Mouse (Mus musculus): Measurements from ENCODE around the gene Ear2. TPM values are rescaled to one million over a fixed set of nuclear protein-coding genes. Genes with fewer than 3 reads are reported as not detected.
"Not testable (repeated sequence)": the region's sequence is repeated elsewhere in the genome, so short reads cannot be mapped to it uniquely, and the experiment has no call there.

Ear2 gene
- not detected in 2 replicates for polyA plus RNA-seq (2016; fragmentation: Nextera tagmentation; extraction: Ambion mirVana)

- not testable (repeated sequence) for H3K4me1 ChIP-seq; H3K36me3 ChIP-seq (replicated peaks); H3K4me3 ChIP-seq; H3K27ac ChIP-seq; DNase-seq (ENCODE audit: extremely low spot score, low spot score); H3K9me3 ChIP-seq; H3K27me3 ChIP-seq (ENCODE audit: poor library complexity, severe bottlenecking)
- WGBS, result 86% methylated on average over 2 of the region's 2 CpGs
Measured at GRCm38 (mm10) chr14:44102354-44102753, at the start of gene Ear2. Gene Ear2 (plus strand): TSS chr14:44102654.

- not testable (repeated sequence) for H3K27me3 ChIP-seq (ENCODE audit: poor library complexity, severe bottlenecking); H3K27ac ChIP-seq; H3K9me3 ChIP-seq; H3K4me1 ChIP-seq; H3K4me3 ChIP-seq; H3K36me3 ChIP-seq (replicated peaks)
- WGBS, result 91% methylated on average over 1 of the region's 1 CpGs
- peak; percentile 19 for DNase-seq (ENCODE audit: extremely low spot score, low spot score)
Measured at GRCm38 (mm10) chr14:44067879-44068278, 34.6 kb upstream of the Ear2 start.

- WGBS, result 74% methylated on average over 1 of the region's 3 CpGs
- not testable (repeated sequence) for H3K27ac ChIP-seq; H3K27me3 ChIP-seq (ENCODE audit: poor library complexity, severe bottlenecking); H3K9me3 ChIP-seq; H3K4me3 ChIP-seq; DNase-seq (ENCODE audit: extremely low spot score, low spot score); H3K4me1 ChIP-seq; H3K36me3 ChIP-seq (replicated peaks)
Measured at GRCm38 (mm10) chr14:44070595-44070994, 31.9 kb upstream of the Ear2 start.

- not testable (repeated sequence) for H3K27me3 ChIP-seq (ENCODE audit: poor library complexity, severe bottlenecking); H3K4me3 ChIP-seq; H3K36me3 ChIP-seq (replicated peaks); H3K9me3 ChIP-seq; H3K27ac ChIP-seq; H3K4me1 ChIP-seq; DNase-seq (ENCODE audit: extremely low spot score, low spot score)
- 79% methylated on average over 5 of the region's 5 CpGs for WGBS
Measured at GRCm38 (mm10) chr14:44077785-44078341, 24.6 kb upstream of the Ear2 start.

- DNase-seq (ENCODE audit: extremely low spot score, low spot score); H3K4me3 ChIP-seq; H3K9me3 ChIP-seq; H3K27ac ChIP-seq; H3K27me3 ChIP-seq (ENCODE audit: poor library complexity, severe bottlenecking); H3K4me1 ChIP-seq; H3K36me3 ChIP-seq (replicated peaks): not testable (repeated sequence)
- WGBS, result 100% methylated on average over 1 of the region's 1 CpGs
Measured at GRCm38 (mm10) chr14:44086588-44086987, 15.9 kb upstream of the Ear2 start.

GRCm38 (mm10) chr14:44087535-44087934 is 14.9 kb upstream of the Ear2 start:
- not testable (repeated sequence) for H3K27me3 ChIP-seq (ENCODE audit: poor library complexity, severe bottlenecking); H3K36me3 ChIP-seq (replicated peaks); H3K4me3 ChIP-seq; H3K27ac ChIP-seq; H3K9me3 ChIP-seq; DNase-seq (ENCODE audit: extremely low spot score, low spot score); H3K4me1 ChIP-seq
- WGBS, result 80% methylated on average over 2 of the region's 2 CpGs

- 48% methylated on average over 1 of the region's 1 CpGs for WGBS
Measured at GRCm38 (mm10) chr14:44091524-44091923, 10.9 kb upstream of the Ear2 start.

GRCm38 (mm10) chr14:44094445-44094844 is 8.0 kb upstream of the Ear2 start:
- not testable (repeated sequence) for H3K9me3 ChIP-seq; H3K27ac ChIP-seq; DNase-seq (ENCODE audit: extremely low spot score, low spot score); H3K27me3 ChIP-seq (ENCODE audit: poor library complexity, severe bottlenecking); H3K36me3 ChIP-seq (replicated peaks); H3K4me1 ChIP-seq; H3K4me3 ChIP-seq
- WGBS, result 82% methylated on average over 5 of the region's 5 CpGs

More at GRCm38 (mm10) chr14:44091524-44091923, 10.9 kb upstream of the Ear2 start:
- not testable (repeated sequence) for H3K36me3 ChIP-seq (replicated peaks); H3K27ac ChIP-seq; H3K4me3 ChIP-seq; H3K27me3 ChIP-seq (ENCODE audit: poor library complexity, severe bottlenecking); H3K4me1 ChIP-seq; DNase-seq (ENCODE audit: extremely low spot score, low spot score); H3K9me3 ChIP-seq

- not testable (repeated sequence) for H3K4me1 ChIP-seq; DNase-seq (ENCODE audit: extremely low spot score, low spot score); H3K9me3 ChIP-seq; H3K36me3 ChIP-seq (replicated peaks); H3K27me3 ChIP-seq (ENCODE audit: poor library complexity, severe bottlenecking); H3K4me3 ChIP-seq; H3K27ac ChIP-seq
- no CpG with 5 or more reads among the region's 1 CpGs for WGBS
Measured at GRCm38 (mm10) chr14:44100030-44100429, 2.4 kb upstream of the Ear2 start.

GRCm38 (mm10) chr14:44110981-44111380 is 8.5 kb downstream of the Ear2 start:
- Histone ChIP-seq H3K4me3 (no peak overlapping the region), H3K9me3 (no peaks in the 10 kb centered on the region), H3K27ac (no peak overlapping the region), H3K36me3 (replicated peaks) (no peaks in the 10 kb centered on the region), H3K4me1 (no peaks in the 10 kb centered on the region), H3K27me3 (ENCODE audit: poor library complexity, severe bottlenecking) (no peaks in the 10 kb centered on the region)
- no peak for DNase-seq (ENCODE audit: extremely low spot score, low spot score)

- H3K27me3 ChIP-seq (ENCODE audit: poor library complexity, severe bottlenecking); H3K9me3 ChIP-seq; H3K27ac ChIP-seq; H3K4me1 ChIP-seq; H3K36me3 ChIP-seq (replicated peaks); DNase-seq (ENCODE audit: extremely low spot score, low spot score); H3K4me3 ChIP-seq: not testable (repeated sequence)
- WGBS, result 90% methylated on average over 4 of the region's 4 CpGs
Measured at GRCm38 (mm10) chr14:44123551-44123950, 21.1 kb downstream of the Ear2 start, which contains the start of gene Gm3327. Gene Gm3327 (plus strand): TSS chr14:44123851.

Other genes starting within 250 kb of the Ear2 start
- gene Ear1, start 227.1 kb upstream of the Ear2 start, polyA plus RNA-seq (2016; fragmentation: Nextera tagmentation; extraction: Ambion mirVana), result not detected in 2 replicates
- gene Ear10, start 179.1 kb upstream of the Ear2 start, polyA plus RNA-seq (2016; fragmentation: Nextera tagmentation; extraction: Ambion mirVana), result not detected in 2 replicates
- 4.7 and 5.5 TPM in 2 replicates for gene Gm8113, start 177.3 kb upstream of the Ear2 start, polyA plus RNA-seq (2016; fragmentation: Nextera tagmentation; extraction: Ambion mirVana)
- gene Ang5, start 145.6 kb upstream of the Ear2 start, polyA plus RNA-seq (2016; fragmentation: Nextera tagmentation; extraction: Ambion mirVana), result not detected in 2 replicates
- gene Ang6, start 100.4 kb upstream of the Ear2 start, polyA plus RNA-seq (2016; fragmentation: Nextera tagmentation; extraction: Ambion mirVana), result not detected in 2 replicates
- gene Gm3327, start 21.2 kb downstream of the Ear2 start, polyA plus RNA-seq (2016; fragmentation: Nextera tagmentation; extraction: Ambion mirVana), result not detected in 2 replicates
- gene Gm8212, start 95.0 kb downstream of the Ear2 start, polyA plus RNA-seq (2016; fragmentation: Nextera tagmentation; extraction: Ambion mirVana), result not detected in 2 replicates
- not detected in 2 replicates for gene 4930503E14Rik, start 110.6 kb downstream of the Ear2 start, polyA plus RNA-seq (2016; fragmentation: Nextera tagmentation; extraction: Ambion mirVana)
- not detected in 2 replicates for gene Gm8220, start 182.9 kb downstream of the Ear2 start, polyA plus RNA-seq (2016; fragmentation: Nextera tagmentation; extraction: Ambion mirVana)
- gene Gm5930, start 235.9 kb downstream of the Ear2 start, polyA plus RNA-seq (2016; fragmentation: Nextera tagmentation; extraction: Ambion mirVana), result not detected in 2 replicates

Data from forebrain, embryonic 10.5 days (tissue).